Mouse (Mus musculus) left cerebral cortex, adult 8-10 months (tissue): ENCODE results near the gene Atp1b1. TPM values are rescaled to one million over a fixed set of nuclear protein-coding genes. Genes with fewer than 3 reads are reported as not detected.

Source experiments
- DNase-seq, 2 experiments: peaks; one replicate each; pipeline ENCODE4 v3.0.0; 2022; ENCODE audit warnings: low spot score in 2 of 2
- total RNA-seq, 4 experiments: library from RNA; stranded (reverse); gene quantifications; 2 replicates each; pipeline ENCODE4 v1.2.4; 2022

The Atp1b1 gene
- total RNA-seq, 4 experiments from 2014 or later = 1,623 to 1,744 (median 1,693) TPM

GRCm38 (mm10) chr1:164440708-164441407 lies 17.3 kb downstream of the Atp1b1 start:
- DNase-seq = no peak

- no peak for DNase-seq
Measured at GRCm38 (mm10) chr1:164440230-164440629, 17.9 kb downstream of the Atp1b1 start.

GRCm38 (mm10) chr1:164436749-164437148 lies 21.4 kb downstream of the Atp1b1 start:
- no peak for DNase-seq

- no peak for DNase-seq
Measured at GRCm38 (mm10) chr1:164434049-164434448, 24.1 kb downstream of the Atp1b1 start.

- no peak for DNase-seq
Measured at GRCm38 (mm10) chr1:164432649-164433048, 25.5 kb downstream of the Atp1b1 start.

- DNase-seq = no peak
Measured at GRCm38 (mm10) chr1:164428644-164429043, 29.5 kb downstream of the Atp1b1 start.

GRCm38 (mm10) chr1:164427777-164428176 lies 30.4 kb downstream of the Atp1b1 start:
- DNase-seq = no peak

GRCm38 (mm10) chr1:164426227-164426626 lies 31.9 kb downstream of the Atp1b1 start:
- no peak for DNase-seq

- no peak for DNase-seq
Measured at GRCm38 (mm10) chr1:164420623-164421354, 37.4 kb downstream of the Atp1b1 start.

- DNase-seq = no peak
Measured at GRCm38 (mm10) chr1:164419401-164419800, 38.8 kb downstream of the Atp1b1 start.

- DNase-seq = no peak
Measured at GRCm38 (mm10) chr1:164418320-164418719, 39.8 kb downstream of the Atp1b1 start.

GRCm38 (mm10) chr1:164417604-164418003 lies 40.6 kb downstream of the Atp1b1 start:
- no peak for DNase-seq

GRCm38 (mm10) chr1:164416692-164417394 lies 41.3 kb downstream of the Atp1b1 start:
- no peak for DNase-seq

- no peak for DNase-seq
Measured at GRCm38 (mm10) chr1:164415347-164415751, 42.8 kb downstream of the Atp1b1 start.

- no peak for DNase-seq
Measured at GRCm38 (mm10) chr1:164413608-164414007, 44.5 kb downstream of the Atp1b1 start.

- no peak for DNase-seq
Measured at GRCm38 (mm10) chr1:164412906-164413305, 45.2 kb downstream of the Atp1b1 start.

GRCm38 (mm10) chr1:164411306-164411705 lies 46.8 kb downstream of the Atp1b1 start:
- no peak for DNase-seq

- DNase-seq = no peak
Measured at GRCm38 (mm10) chr1:164408655-164409054, 49.5 kb downstream of the Atp1b1 start.

- no peak for DNase-seq
Measured at GRCm38 (mm10) chr1:164406506-164406905, 51.6 kb downstream of the Atp1b1 start.

GRCm38 (mm10) chr1:164405385-164405802 lies 52.8 kb downstream of the Atp1b1 start:
- no peak for DNase-seq

- no peak for DNase-seq
Measured at GRCm38 (mm10) chr1:164399578-164399977, 58.6 kb downstream of the Atp1b1 start.

- no peak for DNase-seq
Measured at GRCm38 (mm10) chr1:164397672-164398071, 60.5 kb downstream of the Atp1b1 start.
